Mouse (Mus musculus) urinary bladder, postnatal 0 days (tissue): Measurements from ENCODE around the gene Prrc2c. TPM values are rescaled to one million over a fixed set of nuclear protein-coding genes. Genes with fewer than 3 reads are reported as not detected.

Experiments used
- microRNA-seq: library from miRNA; unstranded; fragments of <30 nt; microRNA quantifications from one replicate; pipeline ENCODE4, GENCODE M21; 2016
- polyA plus RNA-seq: library from polyadenylated mRNA; unstranded; fragments of >200 nt; fragmentation: Nextera tagmentation; extraction: Ambion mirVana; gene quantifications from 2 replicates; pipeline ENCODE4 v1.2.1, GENCODE M21; 2015

Prrc2c gene
- 63.8 and 74.3 TPM in 2 replicates for polyA plus RNA-seq

DNA sequence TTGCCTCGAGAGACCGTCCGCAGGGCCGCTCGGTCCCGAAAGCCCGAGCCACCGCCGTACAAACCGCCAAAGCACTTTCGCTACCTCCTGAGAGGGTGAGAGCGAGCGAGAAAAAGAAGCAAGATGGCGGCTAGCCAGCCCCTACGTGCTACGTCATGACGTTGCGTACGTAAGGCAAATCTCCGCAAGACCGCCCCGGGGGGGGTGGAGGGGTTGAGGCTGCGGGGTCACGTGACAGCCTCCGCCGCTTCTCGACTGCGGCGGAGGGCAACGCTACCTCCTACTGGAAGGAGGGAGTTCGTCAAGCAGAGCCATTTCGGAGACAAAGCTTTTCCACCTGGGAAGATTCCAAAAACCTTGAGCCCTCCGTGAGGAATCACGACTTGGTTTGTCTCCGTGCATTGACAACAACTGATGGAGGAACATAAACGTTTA is at the start of gene Prrc2c:
TSS of gene Prrc2c (minus strand) at position 156 of the 435 bp plus-strand sequence.

DNA sequence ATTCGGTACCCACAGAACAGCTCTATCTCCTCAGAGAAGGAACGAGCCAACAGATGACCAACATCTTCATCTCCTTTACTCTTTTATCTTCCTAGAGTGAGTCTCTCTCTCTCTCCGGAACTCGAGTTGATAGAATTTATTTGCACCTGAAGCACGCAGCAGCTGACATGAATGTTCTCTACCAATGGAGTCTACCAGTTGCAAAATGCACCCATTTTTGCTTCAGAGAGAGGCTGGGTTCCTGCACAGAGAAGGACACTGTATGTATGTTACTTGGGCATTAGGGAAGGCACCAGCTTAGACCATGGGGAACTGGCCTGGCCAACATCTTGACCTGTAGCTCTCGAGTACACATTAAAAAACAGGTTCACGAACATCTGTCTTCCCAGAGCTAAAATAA is 82.2 kb downstream of the Prrc2c start, which contains the start of gene Myocos:
TSS of gene Myocos (minus strand) at position 101 of the 400 bp plus-strand sequence.

DNA sequence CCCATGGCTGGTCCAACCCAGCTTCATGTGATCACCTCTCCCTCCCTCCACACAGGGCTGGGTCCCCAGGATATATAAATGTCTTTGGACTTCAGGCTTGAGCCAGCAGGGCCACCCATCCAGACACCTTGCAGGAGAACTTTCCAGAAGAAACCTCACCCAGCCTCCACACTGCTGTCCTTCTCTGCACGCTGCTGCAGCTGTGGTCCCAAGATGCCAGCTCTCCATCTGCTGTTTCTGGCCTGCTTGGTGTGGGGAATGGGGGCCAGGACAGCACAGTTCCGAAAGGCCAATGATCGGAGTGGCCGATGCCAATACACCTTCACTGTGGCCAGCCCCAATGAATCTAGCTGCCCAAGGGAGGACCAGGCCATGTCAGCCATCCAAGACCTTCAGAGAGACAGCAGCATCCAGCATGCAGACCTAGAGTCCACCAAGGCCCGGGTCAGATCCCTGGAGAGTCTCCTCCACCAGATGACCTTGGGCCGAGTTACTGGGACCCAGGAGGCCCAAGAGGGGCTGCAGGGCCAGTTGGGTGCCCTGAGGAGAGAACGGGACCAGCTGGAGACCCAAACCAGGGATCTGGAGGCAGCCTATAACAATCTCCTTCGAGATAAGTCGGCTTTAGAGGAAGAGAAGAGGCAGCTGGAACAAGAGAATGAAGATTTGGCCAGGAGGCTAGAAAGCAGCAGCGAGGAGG is 101.2 kb downstream of the Prrc2c start, which contains the start of gene Myoc:
TSS of gene Myoc (plus strand) at position 105 of the 700 bp plus-strand sequence.

Small RNA genes within 50 kb of the gene (microRNA-seq; reads per million reads assigned to microRNA genes)
- 0.93 reads per million for gene Gm27616

Other genes with a start within 250 kb of the Prrc2c start
- gene Mettl13, start 192.0 kb downstream of the Prrc2c start, polyA plus RNA-seq: 8.5 and 8.6 TPM in 2 replicates
- 34.2 and 40.1 TPM in 2 replicates for gene Vamp4, start 170.0 kb downstream of the Prrc2c start, polyA plus RNA-seq
- 0.26 and 0.29 TPM in 2 replicates for gene Myoc, start 101.4 kb downstream of the Prrc2c start, polyA plus RNA-seq
- gene Myocos, start 82.3 kb downstream of the Prrc2c start, polyA plus RNA-seq: not detected in 2 replicates
- 0.33 and 0.45 TPM in 2 replicates for gene Fmo4, start 73.4 kb upstream of the Prrc2c start, polyA plus RNA-seq
- 19.1 and 24.1 TPM in 2 replicates for gene Fmo1, start 126.1 kb upstream of the Prrc2c start, polyA plus RNA-seq
- 22.6 and 24.5 TPM in 2 replicates for gene Fmo2, start 158.2 kb upstream of the Prrc2c start, polyA plus RNA-seq
- gene Fmo6, start 197.0 kb upstream of the Prrc2c start, polyA plus RNA-seq: 0.12 TPM in 1 of 2 replicates, not detected in the other
- 0.07 TPM in 2 replicates for gene Fmo3, start 244.0 kb upstream of the Prrc2c start, polyA plus RNA-seq